ENCODE assay signal across 9 mouse cellular contexts in the genomic region with DNA sequence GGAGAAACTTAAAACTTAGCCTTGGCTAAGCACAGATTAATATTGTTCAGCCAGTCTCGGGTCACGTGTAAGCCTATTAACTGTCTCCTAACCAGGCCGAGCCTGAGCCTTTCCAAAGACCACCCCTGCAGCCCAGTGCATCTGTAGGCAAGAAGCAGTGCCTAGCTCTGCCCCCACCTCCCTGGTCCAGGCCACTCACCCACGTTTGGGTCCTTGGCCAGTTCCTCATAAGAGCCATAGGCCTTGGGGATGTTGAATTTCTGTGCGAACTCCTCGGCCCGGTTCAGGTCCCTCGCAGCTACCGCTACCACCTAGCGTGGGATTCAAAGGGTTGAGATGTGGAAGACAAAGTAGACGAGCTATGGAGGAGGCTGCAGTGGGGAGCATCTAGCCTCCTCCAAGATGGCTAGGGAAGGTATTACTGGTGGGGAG. TPM values are rescaled to one million over a fixed set of nuclear protein-coding genes. Genes with fewer than 3 reads are reported as not detected.
A peak's percentile ranks its signal among the peaks of the same experiment; 100 is the strongest.
DNase-seq lines count a peak whose midpoint lies in the region; ATAC-seq and TF ChIP-seq lines count a peak whose summit lies in the region.
"Had no signal": no experiment of that assay in that cellular context is flagged by ENCODE, and none has a peak within 500 bp of the region (broad histone marks: within the 10 kb centered on the region; RNA-seq: fewer than 3 reads in every experiment).

No protein-coding gene starts in this region.

- peak; percentile 47 to 74 for DNase-seq in adrenal gland, adult (ENCODE audit: inconsistent age in 2 of 2, low spot score in 1 of 2)
- DNase-seq in adrenal gland, postnatal 25 days: no peak
- DNase-seq in hindbrain, embryonic 10.5 days (ENCODE audit: low spot score): peak; percentile 50
- peak; percentile 40 for DNase-seq in midbrain, embryonic 10.5 days (ENCODE audit: low spot score)
- DNase-seq in frontal cortex, postnatal 36 days (ENCODE audit: low spot score in 2 of 2): no peak
- no peak for DNase-seq in gastrocnemius, postnatal 10 days

- WGBS in hindbrain, embryonic 10.5 days: 22% methylated on average over 11 of the region's 11 CpGs
- 16% methylated on average over 11 of the region's 11 CpGs for WGBS in midbrain, embryonic 10.5 days

- no peak for TF ChIP-seq CTCF in E14TG2a.4 (conservative IDR thresholded peaks at IDR 0.05; ENCODE audit: low read length)

- ATAC-seq in frontal cortex, adult (ENCODE audit: low TSS enrichment): no peak

- peak overlapping the region; percentile 89 for H3K27ac ChIP-seq in hindbrain, embryonic 10.5 days
- H3K27ac ChIP-seq in midbrain, embryonic 10.5 days (replicated peaks): peak overlapping the region; percentile 92

- H3K27me3 ChIP-seq in E14TG2a.4 (ENCODE audit: insufficient read depth, low read length): no peaks in the 10 kb centered on the region
- no peaks in the 10 kb centered on the region for H3K27me3 ChIP-seq in hindbrain, embryonic 10.5 days (ENCODE audit: insufficient read depth, poor library complexity, severe bottlenecking)
- H3K27me3 ChIP-seq in midbrain, embryonic 10.5 days (ENCODE audit: low read depth, poor library complexity, severe bottlenecking): no peaks in the 10 kb centered on the region

- no peaks in the 10 kb centered on the region for H3K9me3 ChIP-seq in E14TG2a.4 (ENCODE audit: low read length)
- H3K9me3 ChIP-seq in hindbrain, embryonic 10.5 days: no peaks in the 10 kb centered on the region
- H3K9me3 ChIP-seq in midbrain, embryonic 10.5 days (replicated peaks): no peaks in the 10 kb centered on the region

- peaks cover 59% of the 10 kb centered on the region for H3K4me1 ChIP-seq in E14TG2a.4 (replicated peaks; ENCODE audit: low read depth, low read length)
- peaks cover 36% of the 10 kb centered on the region for H3K4me1 ChIP-seq in hindbrain, embryonic 10.5 days (replicated peaks)
- H3K4me1 ChIP-seq in midbrain, embryonic 10.5 days: peaks cover 42% of the 10 kb centered on the region

- H3K36me3 ChIP-seq in E14TG2a.4 (ENCODE audit: insufficient read depth, low read length): peaks cover 47% of the 10 kb centered on the region
- peaks cover 25% of the 10 kb centered on the region for H3K36me3 ChIP-seq in hindbrain, embryonic 10.5 days
- peaks cover 11% of the 10 kb centered on the region for H3K36me3 ChIP-seq in midbrain, embryonic 10.5 days

- peak overlapping the region; percentile 87 for H3K4me3 ChIP-seq in E14TG2a.4 (replicated peaks; ENCODE audit: low read length)
- H3K4me3 ChIP-seq in hindbrain, embryonic 10.5 days: peak overlapping the region; percentile 64
- peak overlapping the region; percentile 71 for H3K4me3 ChIP-seq in midbrain, embryonic 10.5 days

RNA-seq across cellular contexts. Expression of a gene that starts 0.7 kb away (rescaled TPM):
- 62.3 and 75.5 TPM in 2 replicates for total RNA-seq in adrenal gland, postnatal 25 days (2021)
- polyA plus RNA-seq in hindbrain, embryonic 10.5 days (2016; fragmentation: Nextera tagmentation; extraction: Ambion mirVana): 4.8 and 6.7 TPM in 2 replicates
- 6.0 and 6.8 TPM in 2 replicates for polyA plus RNA-seq in midbrain, embryonic 10.5 days (2016; fragmentation: Nextera tagmentation; extraction: Ambion mirVana)
- total RNA-seq in gastrocnemius, postnatal 10 days (2021): 1 to 10 TPM; 8.8 to 9.5 TPM

RNA-seq across cellular contexts. Expression of a gene that starts 1.3 kb away (rescaled TPM):
- total RNA-seq in adrenal gland, postnatal 25 days (2021): 21.0 and 40.1 TPM in 2 replicates
- not detected in 2 replicates for polyA plus RNA-seq in hindbrain, embryonic 10.5 days (2016; fragmentation: Nextera tagmentation; extraction: Ambion mirVana)
- 0.34 TPM in 1 of 2 replicates, not detected in the other for polyA plus RNA-seq in midbrain, embryonic 10.5 days (2016; fragmentation: Nextera tagmentation; extraction: Ambion mirVana)
- 1 to 10 TPM; 3.8 to 6.4 TPM for total RNA-seq in gastrocnemius, postnatal 10 days (2021)

RNA-seq across cellular contexts. Expression of a gene that starts 6.2 kb away (rescaled TPM):
- total RNA-seq in adrenal gland, postnatal 25 days (2021): 0.46 and 0.67 TPM in 2 replicates
- 0.47 and 1.2 TPM in 2 replicates for polyA plus RNA-seq in hindbrain, embryonic 10.5 days (2016; fragmentation: Nextera tagmentation; extraction: Ambion mirVana)
- 0.15 and 0.21 TPM in 2 replicates for polyA plus RNA-seq in midbrain, embryonic 10.5 days (2016; fragmentation: Nextera tagmentation; extraction: Ambion mirVana)
- total RNA-seq in gastrocnemius, postnatal 10 days (2021): not detected
- total RNA-seq: layer of hippocampus, adult 2 months had no signal

RNA-seq across cellular contexts. Expression of a gene that starts 21.2 kb away (rescaled TPM):
- total RNA-seq in adrenal gland, postnatal 25 days (2021): 61.4 and 68.8 TPM in 2 replicates
- 264 and 295 TPM in 2 replicates for polyA plus RNA-seq in hindbrain, embryonic 10.5 days (2016; fragmentation: Nextera tagmentation; extraction: Ambion mirVana)
- 240 and 265 TPM in 2 replicates for polyA plus RNA-seq in midbrain, embryonic 10.5 days (2016; fragmentation: Nextera tagmentation; extraction: Ambion mirVana)
- total RNA-seq in gastrocnemius, postnatal 10 days (2021): 10 to 100 TPM; 29.4 to 29.6 TPM

RNA-seq across cellular contexts. Expression of a gene that starts 22.3 kb away (rescaled TPM):
- total RNA-seq in adrenal gland, postnatal 25 days (2021): 220 and 264 TPM in 2 replicates
- polyA plus RNA-seq in hindbrain, embryonic 10.5 days (2016; fragmentation: Nextera tagmentation; extraction: Ambion mirVana): 110 and 115 TPM in 2 replicates
- 105 and 112 TPM in 2 replicates for polyA plus RNA-seq in midbrain, embryonic 10.5 days (2016; fragmentation: Nextera tagmentation; extraction: Ambion mirVana)
- 100 to 1,000 TPM; 121 to 137 TPM for total RNA-seq in gastrocnemius, postnatal 10 days (2021)

Comparison
In these comparisons a context has a peak if more than half of its experiments do, and no peak if none do; other contexts are left out.
1. DNase-seq: peak in adrenal gland, adult (2 of 2), hindbrain, embryonic 10.5 days (single experiment) and midbrain, embryonic 10.5 days (single experiment); none in adrenal gland, postnatal 25 days (single experiment), frontal cortex, postnatal 36 days (0 of 2) and gastrocnemius, postnatal 10 days (single experiment).
2. Peak in every context shown above with its lines, with median percentiles within 50 percentile points of each other: H3K4me3 ChIP-seq.